Mouse (Mus musculus): ENCODE measurements around the gene Slc25a27. TPM values are rescaled to one million over a fixed set of nuclear protein-coding genes. Genes with fewer than 3 reads are reported as not detected.
A peak's percentile ranks its signal among the peaks of the same experiment; 100 is the strongest.

Slc25a27 gene
- total RNA-seq, 2 experiments from 2014 or later = 42.8 to 47.8 TPM

GRCm38 (mm10) chr17:43592296-43593291 lies 74.4 kb downstream of the Slc25a27 start:
- intact Hi-C loops (cut with DNase I) = no loop called here
- DNase-seq (ENCODE audit: low spot score in 2 of 2) = peak; percentile 14 to 89

Other genes with a start within 250 kb of the Slc25a27 start
- not detected for gene Mep1a, start 164.4 kb downstream of the Slc25a27 start, total RNA-seq (2021)
- under 1 TPM in 1 of 2 experiments, not detected in 1; 0.25 TPM for gene Ankrd66, start 123.6 kb downstream of the Slc25a27 start, total RNA-seq (2021)
- gene Pla2g7, start 99.1 kb downstream of the Slc25a27 start, total RNA-seq (2021) = 10 to 100 TPM; 76.0 to 79.6 TPM
- gene Tdrd6, start 36.9 kb downstream of the Slc25a27 start, total RNA-seq (2021) = under 1 TPM; 0.25 to 0.50 TPM
- gene Cyp39a1, start 211 bp upstream of the Slc25a27 start, total RNA-seq (2021) = 1 to 10 TPM; 1.8 TPM
- 100 to 1,000 TPM; 171 to 178 TPM for gene Rcan2, start 134.1 kb upstream of the Slc25a27 start, total RNA-seq (2021)

All from left cerebral cortex, postnatal 25 days (tissue).